Mouse (Mus musculus) lung, postnatal 0 days (tissue): ENCODE measurements at regions not wholly inside any gene's neighbourhood (a gene's known extent, or its start where the extent isn't known, plus 50 kb on each side); places are given as distances from the start of the nearest gene placed in this dataset.

Experiments used
- CTCF ChIP-seq: IDR thresholded peaks from 2 replicates; pipeline ENCODE4 v1.5.1; 2016; ENCODE audit warnings: antibody characterized with exemption, mild to moderate bottlenecking
- EP300 ChIP-seq: IDR thresholded peaks from 2 replicates; pipeline ENCODE4 v1.6.1; 2016; ENCODE audit warnings: antibody characterized with exemption, mild to moderate bottlenecking, control low read depth

GRCm38 (mm10) chr1:187536263-187536662 lies 72.3 kb upstream of the Esrrg start:
- TF ChIP-seq CTCF (no peak), EP300 (no peak)
